Mouse (Mus musculus) layer of hippocampus, postnatal 36 days (tissue): ENCODE measurements around the gene Carns1. TPM values are rescaled to one million over a fixed set of nuclear protein-coding genes. Genes with fewer than 3 reads are reported as not detected.
A peak's percentile ranks its signal among the peaks of the same experiment; 100 is the strongest.
"Not testable (repeated sequence)": the region's sequence is repeated elsewhere in the genome, so short reads cannot be mapped to it uniquely, and the experiment has no call there.

Experiments
- DNase-seq, 2 experiments: peaks; one replicate each; pipeline ENCODE4 v3.0.0; 2022
- total RNA-seq, 2 experiments: library from RNA; stranded (reverse); gene quantifications; 2 replicates each; pipeline ENCODE4 v1.2.3; 2021

Carns1 gene
- total RNA-seq, 2 experiments from 2014 or later: 7.1 to 9.9 TPM

DNA sequence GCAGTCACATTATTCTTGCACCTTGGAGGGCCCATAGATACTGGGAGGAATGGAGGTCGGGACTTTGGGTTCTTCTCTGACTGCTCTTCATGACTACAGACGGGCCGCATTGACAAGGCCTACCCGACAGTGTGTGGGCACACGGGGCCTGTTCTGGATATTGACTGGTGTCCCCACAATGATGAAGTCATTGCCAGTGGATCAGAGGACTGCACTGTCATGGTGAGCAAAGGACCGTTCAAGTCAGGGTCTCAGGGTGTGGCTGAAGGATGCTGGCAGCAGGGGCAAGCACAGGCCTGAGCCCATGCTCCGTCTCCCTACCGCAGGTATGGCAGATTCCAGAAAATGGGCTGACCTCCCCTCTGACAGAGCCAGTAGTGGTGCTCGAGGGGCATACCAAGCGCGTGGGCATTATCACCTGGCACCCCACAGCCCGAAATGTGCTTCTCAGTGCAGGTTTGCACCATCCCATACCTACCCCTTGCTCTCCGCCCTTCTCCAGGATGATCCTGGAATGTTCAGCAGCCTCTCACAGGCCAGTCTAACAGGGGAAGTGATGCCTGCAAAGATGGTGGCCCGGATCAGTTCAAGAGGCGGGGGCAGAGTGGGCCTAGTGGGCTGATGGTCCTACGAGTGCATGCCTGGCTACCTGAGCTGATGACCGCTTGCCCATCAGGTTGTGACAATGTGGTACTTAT, 25.4 kb downstream of the Carns1 start:
- no peak for DNase-seq

DNA sequence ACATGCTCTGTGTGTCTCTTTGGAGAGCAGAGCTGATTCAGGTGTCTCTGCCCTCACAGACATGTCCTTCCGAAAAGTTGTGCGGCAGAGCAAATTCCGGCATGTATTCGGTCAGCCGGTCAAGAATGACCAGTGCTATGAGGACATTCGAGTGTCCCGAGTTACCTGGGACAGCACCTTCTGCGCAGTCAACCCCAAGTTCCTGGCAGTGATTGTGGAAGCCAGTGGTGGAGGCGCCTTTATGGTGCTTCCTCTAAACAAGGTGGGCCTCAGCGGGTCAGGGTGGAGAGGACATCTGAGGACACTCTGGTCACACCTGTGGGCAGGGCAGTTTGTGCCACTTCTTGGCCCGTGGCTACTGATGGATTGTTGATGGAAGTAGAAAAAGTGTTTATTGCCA, 26.0 kb downstream of the Carns1 start:
- no peak for DNase-seq

DNA sequence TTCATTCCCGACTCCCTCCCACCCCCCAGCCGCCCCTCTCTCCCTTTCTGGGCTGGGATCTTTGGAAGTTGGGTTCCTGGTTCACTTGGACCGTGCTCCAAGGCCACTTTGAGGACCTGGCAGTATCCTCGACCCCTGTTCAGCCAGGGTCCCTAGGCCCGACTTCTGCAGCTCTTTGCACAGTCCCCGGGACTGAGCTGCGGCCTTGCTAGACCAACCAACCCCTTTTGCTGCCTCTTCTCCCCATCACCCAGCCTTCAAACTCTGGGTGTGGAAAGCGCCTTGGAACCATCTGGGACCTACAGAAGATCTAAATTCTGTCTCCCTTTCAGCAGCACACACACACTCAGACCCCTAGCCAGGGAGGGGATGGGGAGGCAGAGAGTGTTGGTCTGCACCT, 26.5 kb downstream of the Carns1 start:
- no peak for DNase-seq

DNA sequence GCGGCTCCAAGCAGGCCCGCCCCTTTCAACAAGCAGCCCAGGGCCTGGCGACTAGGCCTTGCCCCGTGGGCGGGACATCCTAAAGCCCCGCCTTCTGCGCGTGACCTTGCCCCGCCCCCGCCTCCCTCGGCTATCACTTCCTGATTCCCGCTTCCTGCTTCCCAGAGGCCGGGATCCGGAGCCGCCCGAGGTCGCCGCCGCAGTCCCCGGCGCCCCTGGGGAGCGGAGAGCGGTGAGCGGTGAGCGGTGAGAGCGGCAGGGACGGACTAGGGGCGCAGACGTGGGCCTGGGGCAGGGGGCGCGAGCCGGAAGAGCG, 26.8 kb downstream of the Carns1 start, which contains the start of gene Coro1b:
Gene Coro1b, plus strand, starts transcription at position 129 of the 316 bp plus-strand sequence.
- peak; percentile 93 to 95 for DNase-seq

DNA sequence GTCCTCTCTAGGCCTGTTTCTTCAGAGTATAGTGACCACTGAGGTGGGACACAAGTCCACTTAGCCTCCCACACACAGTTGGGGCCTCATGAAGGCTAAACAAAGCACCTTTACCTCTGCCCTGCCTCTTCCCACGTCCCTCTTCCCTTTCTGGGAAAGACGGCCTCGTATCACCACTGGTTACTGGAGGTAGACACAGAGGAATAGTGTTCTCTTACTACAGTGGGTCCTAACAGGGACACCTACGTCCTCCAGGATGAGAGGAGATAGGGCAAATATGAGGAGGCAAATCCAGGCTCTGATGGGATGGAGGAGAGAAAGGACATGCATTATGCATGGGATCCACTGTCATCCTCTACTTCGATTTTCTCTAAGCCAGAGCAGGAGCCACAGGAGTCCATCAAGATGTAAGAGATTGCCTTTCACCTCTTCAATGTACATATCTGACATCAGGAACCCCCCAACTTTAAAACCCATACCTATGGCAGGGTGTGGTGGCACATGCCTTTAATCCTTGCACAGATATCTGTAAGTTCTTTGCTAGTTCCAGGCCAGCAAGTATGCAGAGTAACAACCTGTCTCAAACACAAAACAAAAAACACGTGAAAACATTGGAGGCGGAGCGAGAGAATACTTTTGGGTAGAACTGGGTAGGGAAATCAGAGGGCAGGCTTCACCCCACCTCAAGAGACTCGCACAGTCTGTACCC, 27.3 kb downstream of the Carns1 start:
- no peak for DNase-seq

DNA sequence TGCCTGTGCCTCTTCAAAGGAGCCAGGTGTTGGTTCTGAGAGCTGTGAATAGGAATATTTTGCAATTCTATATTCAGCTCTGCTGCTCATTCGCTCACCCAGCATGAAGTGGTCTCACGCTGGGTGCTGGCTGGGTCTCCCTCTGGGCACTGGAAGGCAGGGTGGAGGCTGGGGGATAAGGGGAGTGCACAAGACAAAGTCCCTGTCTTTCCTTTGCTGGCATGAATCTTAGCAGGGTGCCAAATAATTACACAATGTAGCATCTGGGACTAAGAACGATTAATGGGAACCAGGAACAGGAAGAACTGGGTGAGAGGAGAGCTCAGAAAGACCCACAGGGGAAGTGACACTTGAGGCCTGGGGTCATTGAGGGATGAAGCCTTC, 28.3 kb downstream of the Carns1 start:
- no peak for DNase-seq

DNA sequence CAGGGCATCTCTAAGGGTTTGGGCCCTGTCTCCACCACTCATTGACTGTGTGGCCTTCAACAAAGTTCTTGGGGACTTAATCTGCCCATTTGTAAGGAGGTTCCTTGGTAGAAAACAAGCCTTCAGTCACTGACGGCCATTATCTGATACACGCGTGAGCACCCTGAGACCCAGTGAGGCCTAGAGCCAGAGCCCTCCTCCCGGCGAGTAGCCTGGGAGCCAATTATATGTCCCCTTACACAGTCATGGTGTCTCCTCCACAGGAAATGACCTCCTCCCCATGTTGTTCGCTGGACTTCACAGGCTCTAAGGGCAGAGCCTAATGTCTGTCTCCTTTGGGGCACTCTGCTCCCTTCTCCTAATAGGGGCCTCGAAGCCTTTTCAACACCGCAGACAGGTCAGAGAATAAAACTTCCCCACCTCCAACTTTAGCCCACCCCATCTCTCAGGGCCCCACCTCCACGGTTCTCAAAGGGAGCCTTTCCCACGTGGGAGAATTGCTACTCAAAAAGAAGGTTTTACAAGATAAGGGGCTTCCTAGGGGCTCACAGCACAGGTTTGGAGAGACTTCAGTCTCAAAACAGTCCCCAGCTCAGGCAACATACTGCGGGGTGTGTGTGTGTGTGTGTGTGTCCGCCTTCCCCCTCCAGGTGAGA, 28.8 kb downstream of the Carns1 start:
- DNase-seq: no peak

DNA sequence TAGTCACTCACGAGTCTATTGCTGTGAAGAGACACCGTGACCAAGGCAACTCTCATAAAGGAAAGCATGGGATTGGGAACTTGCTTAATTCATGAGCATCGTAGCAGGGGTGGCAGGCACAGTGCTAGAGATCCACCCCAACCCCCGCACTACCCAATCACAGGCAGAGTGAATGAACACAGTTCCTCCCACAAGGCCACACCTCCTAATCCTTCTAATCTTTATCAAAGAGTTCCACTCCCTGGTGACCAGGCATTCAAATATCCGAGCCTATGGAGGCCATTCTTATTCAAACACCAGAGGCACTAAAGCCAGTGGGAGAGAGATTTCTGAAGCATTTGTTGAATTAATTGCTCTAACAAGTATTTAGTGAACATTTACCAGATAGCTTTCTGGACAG, 29.3 kb downstream of the Carns1 start:
- DNase-seq: no peak

DNA sequence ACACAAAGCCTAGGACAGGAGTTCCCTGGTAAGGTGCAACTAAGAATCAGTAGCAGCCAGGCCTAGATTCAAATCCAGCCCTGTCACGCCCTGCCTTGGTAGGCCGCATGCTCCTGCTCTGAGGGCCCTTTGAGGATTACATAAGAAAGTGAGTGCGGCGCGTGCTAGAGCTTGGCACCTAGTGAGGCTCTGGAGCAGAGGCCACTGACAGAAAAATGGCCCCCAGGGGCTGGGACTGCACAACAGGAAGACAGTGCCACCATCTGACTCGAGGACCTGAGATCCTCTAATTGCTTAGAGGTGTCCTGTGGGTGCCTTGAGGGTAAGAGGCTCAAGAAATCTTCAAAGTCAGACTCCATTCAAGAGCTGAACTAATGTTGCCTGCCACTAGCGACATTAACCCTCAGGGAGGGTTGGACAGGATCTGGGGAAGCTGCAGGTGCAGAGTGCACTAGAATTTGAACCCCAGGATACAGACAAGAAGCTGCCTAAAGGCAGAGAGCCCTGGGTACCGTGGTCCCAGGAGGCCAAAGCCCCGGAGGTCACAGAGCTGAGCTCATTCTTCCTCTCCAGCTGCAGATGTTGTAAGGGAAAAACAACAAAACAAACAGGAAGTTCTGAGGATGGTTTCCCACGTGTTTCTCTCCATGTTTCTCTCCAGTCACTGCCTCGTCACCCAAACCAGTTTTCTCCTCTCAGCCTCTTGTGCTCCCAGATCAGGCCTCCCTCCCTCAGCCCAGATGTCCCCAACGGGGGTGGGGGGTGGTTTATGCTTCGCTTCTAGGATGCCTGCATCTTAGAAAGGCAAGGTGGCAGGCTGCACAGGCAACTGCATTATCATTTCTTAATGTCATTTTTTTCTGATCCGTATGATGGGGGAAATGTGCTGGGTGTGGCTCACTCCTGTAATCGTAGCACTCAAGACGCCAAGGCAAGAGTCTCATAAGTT, 30.5 kb downstream of the Carns1 start:
- DNase-seq: no peak

DNA sequence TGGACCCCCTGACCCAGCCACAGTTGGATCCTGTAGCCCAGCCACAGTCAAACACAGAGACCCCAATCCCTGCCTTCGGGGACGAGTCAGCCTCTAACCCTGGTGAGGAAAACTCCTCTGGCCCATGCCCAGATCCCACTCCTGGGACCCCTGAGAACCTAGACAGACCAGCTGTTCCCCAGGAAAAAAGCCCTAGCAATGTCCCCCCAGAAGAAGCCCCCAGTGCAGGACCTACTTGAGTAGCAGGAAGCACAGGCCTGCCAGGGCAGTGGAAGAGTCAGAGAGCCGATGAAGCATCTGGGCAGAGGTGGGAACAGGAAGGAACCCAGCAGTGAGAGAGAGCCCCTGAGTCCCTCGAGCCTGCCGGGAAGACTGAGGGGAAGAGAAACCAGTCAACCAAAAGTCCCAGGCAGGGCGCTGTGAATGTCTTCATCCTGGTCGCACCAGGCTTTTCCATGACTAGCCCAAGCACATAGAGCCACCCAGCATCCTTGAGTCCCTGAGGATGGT, 31.5 kb downstream of the Carns1 start, which contains the start of gene Cabp4:
Gene Cabp4, minus strand, starts transcription at position 275 of the 510 bp plus-strand sequence.
- DNase-seq: no peak

DNA sequence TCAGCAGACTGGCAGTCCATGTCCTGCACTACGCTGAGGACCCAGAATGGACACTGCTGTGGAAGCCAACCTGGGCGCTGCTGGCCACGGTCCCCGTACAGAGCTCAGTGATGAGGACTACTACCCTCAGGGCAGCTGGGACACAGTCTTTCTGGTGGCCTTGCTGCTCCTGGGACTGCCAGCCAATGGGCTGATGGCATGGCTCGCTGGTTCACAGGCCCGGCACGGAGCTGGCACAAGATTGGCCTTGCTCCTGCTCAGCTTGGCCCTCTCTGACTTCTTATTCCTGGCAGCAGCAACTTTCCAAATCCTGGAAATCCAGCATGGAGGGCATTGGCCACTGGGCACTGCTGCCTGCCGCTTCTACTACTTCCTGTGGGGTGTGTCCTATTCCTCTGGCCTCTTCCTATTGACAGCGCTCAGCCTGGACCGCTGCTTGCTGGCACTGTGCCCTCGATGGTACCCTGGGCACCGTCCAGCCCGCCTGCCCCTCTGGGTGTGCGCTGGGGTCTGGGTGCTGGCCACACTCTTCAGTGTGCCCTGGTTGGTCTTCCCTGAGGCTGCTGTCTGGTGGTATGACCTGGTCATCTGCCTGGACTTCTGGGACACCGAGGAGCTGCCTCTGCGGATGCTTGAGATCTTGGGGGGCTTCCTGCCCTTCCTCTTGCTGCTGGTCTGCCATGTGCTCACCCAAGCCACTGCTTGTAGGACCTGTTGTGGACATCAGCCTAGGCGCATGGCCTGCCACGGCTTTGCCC, 32.7 kb downstream of the Carns1 start:
- no peak for DNase-seq

DNA sequence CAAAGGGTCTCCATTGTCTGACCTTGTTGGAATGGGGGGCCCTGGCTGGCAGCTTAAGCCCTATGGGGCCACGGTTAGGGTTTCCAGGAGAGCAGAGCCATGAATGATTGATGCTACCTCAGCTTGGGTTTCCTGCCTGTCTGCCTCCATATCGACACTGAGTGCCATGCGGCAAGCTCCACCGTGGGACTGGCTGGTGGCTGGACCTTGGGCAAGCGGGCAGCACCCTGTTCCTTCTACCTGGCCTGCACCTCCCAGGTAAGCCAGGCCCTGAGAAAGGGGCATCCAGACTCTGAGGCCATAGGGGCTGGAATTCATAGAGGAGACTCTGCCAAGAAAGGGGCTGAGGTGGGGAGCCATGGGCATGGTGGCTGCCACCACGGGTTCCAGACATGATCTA, 35.1 kb downstream of the Carns1 start:
- no peak for DNase-seq

DNA sequence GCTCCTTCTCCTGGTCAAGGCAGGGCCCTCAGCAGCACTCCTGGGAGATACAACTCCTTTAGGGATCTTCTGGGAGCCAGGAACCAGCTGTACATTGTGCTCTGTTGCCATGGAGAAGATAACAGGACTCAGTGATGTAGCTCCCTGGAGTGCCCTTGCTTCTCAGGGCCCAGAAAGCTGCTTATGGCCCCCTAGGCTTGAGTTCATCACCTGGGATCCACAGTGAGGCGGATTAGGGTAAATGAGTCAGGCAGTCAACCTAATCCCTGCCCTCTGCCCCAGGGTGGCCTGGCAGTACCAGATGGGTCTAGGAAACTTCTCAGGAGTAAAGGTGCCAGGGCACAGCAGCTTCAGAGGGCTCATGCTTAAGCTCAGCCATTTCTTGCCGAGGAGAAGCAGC, 35.8 kb downstream of the Carns1 start, which contains the start of gene Gpr152:
Gene Gpr152, plus strand, starts transcription at position 342 of the 400 bp plus-strand sequence.
- DNase-seq: no peak

DNA sequence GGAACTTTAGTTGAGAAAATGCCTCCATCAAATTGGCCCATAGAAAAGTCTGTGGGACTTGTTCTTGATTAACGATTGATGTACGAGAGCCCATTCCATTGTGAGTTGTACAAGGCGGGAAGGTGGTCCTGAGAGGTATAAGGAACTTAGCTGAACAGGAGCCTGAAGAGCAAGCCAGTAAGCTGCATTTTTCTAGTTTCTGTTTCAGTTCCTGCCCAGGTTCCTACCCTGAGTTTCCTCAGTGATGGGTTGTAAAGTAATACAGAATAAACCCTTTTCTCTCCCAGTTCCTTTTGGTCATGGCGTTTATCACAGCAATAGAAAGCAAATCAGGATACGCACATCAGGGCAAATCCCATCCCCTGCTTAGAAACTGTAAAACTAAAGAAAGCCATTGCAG, 37.4 kb downstream of the Carns1 start:
- DNase-seq: no peak

DNA sequence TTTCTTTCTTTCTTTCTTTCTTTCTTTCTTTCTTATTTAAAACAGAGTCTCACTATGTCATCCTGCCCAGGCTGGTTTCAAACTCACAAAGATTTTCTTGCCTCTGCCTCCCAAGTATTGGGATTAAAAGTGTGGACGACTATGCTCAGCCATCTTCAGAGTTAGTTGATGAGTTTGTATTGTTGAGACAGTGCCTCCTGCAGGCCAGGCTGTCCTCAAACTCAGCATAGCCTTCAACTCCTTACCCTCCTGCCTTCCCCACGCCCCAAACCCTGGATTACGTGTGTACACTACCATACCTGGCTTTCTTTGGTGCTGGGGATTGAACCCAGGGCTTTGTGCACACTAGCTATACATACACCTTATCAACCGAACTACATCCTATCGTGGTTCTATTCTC, 38.8 kb downstream of the Carns1 start:
- no peak for DNase-seq

DNA sequence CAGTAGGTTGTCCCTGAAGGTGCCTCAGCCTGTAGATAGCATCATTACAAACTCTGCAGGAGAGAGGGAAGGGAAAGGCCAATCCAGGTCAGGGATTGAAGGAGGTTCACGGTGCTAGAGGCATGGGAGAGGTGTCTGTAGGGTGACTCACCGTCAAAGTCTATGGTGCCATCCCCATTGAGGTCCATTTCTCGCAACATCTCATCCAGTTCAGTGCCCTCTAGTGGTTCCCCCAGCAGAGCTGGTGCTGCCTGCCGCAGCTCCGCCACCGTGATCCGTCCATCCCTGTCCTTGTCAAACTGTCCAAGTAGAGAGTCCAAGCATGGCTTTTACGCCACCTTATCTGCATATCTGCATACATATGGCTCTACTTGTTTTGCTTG, 39.3 kb downstream of the Carns1 start:
- DNase-seq: not testable (repeated sequence)

DNA sequence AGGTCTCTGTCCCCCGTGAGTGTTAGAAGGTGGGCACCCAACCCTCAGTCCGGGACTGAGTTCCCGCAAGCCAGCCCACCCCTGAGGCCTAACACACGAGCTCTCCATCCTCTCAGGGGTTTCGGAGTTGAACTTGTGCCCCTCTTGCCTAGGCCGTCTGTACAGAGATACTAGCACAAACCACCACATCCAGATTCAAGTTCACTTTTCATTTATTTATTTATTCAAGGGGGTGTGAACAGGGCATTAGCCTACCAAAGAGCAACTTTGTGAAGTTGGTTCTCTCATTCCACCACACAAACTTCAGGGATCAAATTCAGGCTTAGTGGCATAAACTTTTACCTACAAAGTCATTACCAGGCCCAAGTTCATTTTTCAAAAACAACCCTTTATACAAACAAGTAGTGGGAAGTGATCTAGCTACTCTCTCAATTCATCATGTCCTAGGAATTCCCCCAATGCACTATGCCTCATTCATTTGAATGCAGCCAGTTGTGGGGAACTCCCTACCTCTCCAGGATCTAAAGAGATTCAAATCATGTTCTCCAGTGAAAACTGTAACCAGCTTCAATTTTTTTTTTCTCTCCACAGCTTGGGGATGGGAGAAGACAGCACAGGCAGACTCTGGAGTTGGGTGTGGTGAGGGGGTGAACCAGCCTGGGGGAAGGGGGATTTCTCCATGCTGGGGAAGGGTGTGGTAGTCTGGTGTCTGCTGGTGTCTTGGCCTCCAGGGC, 39.9 kb downstream of the Carns1 start:
- DNase-seq: not testable (repeated sequence)

DNA sequence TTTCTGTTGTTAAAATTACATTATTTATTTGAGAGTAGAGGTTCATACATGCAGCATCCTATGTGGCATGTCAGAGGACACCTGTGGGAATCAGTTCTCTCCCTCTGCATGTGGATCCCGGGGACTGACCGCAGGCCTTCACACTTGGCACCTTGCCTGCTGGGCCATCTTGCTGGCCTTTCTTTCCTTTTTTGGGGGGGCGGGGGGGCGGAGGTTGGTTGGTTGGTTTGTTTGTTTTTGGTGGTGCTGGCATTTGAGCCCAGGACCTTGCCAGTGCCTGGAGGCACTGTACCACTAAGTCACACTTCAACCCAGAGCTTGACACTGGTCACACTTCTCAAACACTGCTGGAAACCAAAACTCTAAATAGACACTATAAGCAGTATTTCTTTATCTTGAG, 40.9 kb downstream of the Carns1 start:
- no peak for DNase-seq

DNA sequence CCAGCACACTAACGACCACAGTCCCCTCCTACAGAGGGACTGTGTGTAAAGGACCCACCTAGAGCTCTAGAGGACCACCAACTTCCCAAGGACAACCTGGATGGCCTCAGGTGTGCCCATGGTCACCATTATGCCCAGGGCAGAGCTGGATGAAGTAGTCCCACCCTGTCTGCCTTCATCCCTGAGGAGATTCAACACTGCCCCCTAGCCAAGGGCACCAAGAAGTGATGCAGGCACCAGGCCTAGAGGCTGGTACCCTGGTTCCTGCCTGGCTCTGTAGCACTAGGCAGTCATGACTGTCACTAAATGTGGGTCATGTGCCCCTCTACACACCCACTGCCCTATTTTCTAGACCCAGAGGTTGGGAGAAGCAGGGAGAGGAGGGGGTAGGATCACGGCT, 43.5 kb downstream of the Carns1 start:
- DNase-seq: no peak

DNA sequence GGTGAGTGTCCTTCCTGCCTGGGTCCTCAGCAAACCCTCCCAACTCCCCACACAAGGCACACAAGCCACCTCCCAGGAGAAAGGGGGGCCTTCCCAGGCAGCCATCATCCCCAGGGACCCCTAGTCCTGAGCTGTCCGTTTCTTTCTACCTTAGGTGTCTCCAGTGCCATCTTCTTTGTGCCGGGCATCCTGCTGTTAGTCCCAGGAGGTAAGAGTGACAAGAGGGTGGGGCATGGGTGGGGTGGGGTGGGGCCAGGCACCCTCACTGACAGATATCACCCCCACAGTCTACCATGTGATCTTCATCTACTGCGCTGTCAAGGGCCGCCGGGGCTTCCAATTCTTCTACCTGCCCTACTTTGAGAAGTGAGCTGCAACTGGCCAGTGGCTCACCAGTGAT, 44.2 kb downstream of the Carns1 start:
- DNase-seq: no peak

DNA sequence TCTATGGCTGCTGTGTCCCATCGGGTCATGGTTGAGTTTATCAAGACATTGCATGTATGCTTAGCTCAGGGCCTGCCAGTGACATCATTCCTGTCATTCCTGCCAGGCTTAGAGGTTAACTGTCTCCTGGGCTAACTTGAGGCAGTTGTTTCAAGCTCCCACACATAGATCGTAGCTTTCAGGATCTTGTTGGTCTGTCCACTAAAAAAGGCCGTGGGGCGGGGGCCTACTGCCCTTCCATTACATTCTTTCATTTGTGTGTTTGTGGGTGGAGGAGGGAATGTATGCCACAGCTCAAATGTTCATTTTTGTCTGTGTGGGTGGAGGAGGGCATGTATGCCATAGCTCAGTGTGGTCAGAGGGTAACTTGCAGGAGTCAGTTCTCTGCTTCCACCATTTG, 45.2 kb downstream of the Carns1 start:
- no peak for DNase-seq
